Mouse (Mus musculus) MEL (cell line): ENCODE data around the gene Zfand2b. TPM values are rescaled to one million over a fixed set of nuclear protein-coding genes. Genes with fewer than 3 reads are reported as not detected.

Experiments
- DNase-seq: peaks from one replicate; pipeline ENCODE4 v3.0.0; 2011; ENCODE audit warnings: low read depth, low spot score
- H3K27ac ChIP-seq: 2 replicates; pipeline ENCODE4 v1.5.1; 2012; ENCODE audit warnings: low read depth, mild to moderate bottlenecking, control low read depth, low read length, moderate library complexity; ENCODE audit not compliant: control insufficient read depth
- H3K27me3 ChIP-seq, 2 experiments: fragments of 150-350 bp in 1 of 2; sonication (generic) in 1 of 2; 2 replicates each; pipeline ENCODE4 v1.6.1; 2012; ENCODE audit warnings: low read length in 2 of 2, mild to moderate bottlenecking in 2 of 2, improper control_type of control experiment in 1 of 2, moderate library complexity in 1 of 2; ENCODE audit not compliant: insufficient read depth in 2 of 2, control insufficient read depth in 1 of 2
- H3K36me3 ChIP-seq, 2 experiments: 2 replicates each; pipeline ENCODE4 v1.6.1; 2012 to 2014; ENCODE audit warnings: low read length in 2 of 2, improper control_type of control experiment in 1 of 2, inconsistent platforms in 1 of 2, mild to moderate bottlenecking in 1 of 2; ENCODE audit not compliant: insufficient read depth in 2 of 2, control insufficient read depth in 1 of 2
- H3K4me1 ChIP-seq, 2 experiments: fragments of 150-350 bp in 1 of 2; sonication (generic) in 1 of 2; 2 replicates each; pipeline ENCODE4 v1.6.1; 2012; ENCODE audit warnings: low read length in 2 of 2, improper control_type of control experiment in 1 of 2, mild to moderate bottlenecking in 1 of 2; ENCODE audit not compliant: insufficient read depth in 2 of 2, control insufficient read depth in 1 of 2
- H3K4me3 ChIP-seq, 2 experiments: fragments of 150-350 bp in 1 of 2; sonication (generic) in 1 of 2; 2 replicates each; pipeline ENCODE4 v1.5.1; 2012; ENCODE audit warnings: low read depth in 2 of 2, low read length in 2 of 2, mild to moderate bottlenecking in 2 of 2, moderate library complexity in 2 of 2, control low read depth in 1 of 2, improper control_type of control experiment in 1 of 2; ENCODE audit not compliant: control insufficient read depth in 1 of 2, insufficient read depth in 1 of 2
- H3K79me2 ChIP-seq: 2 replicates; pipeline ENCODE4 v1.6.1; 2012; ENCODE audit warnings: mild to moderate bottlenecking, low read length, moderate library complexity; ENCODE audit not compliant: control insufficient read depth, poor library complexity, insufficient read depth
- H3K9ac ChIP-seq: 2 replicates; pipeline ENCODE4 v1.6.1; 2012; ENCODE audit warnings: low read depth, mild to moderate bottlenecking, control low read depth, low read length, moderate library complexity; ENCODE audit not compliant: control insufficient read depth, poor library complexity, severe bottlenecking
- H3K9me3 ChIP-seq: fragments of 150-350 bp; sonication (generic); replicated peaks from 2 replicates; pipeline ENCODE4 v1.6.1; 2012; ENCODE audit warnings: mild to moderate bottlenecking, low read length, improper control_type of control experiment, moderate library complexity; ENCODE audit not compliant: insufficient read depth
- BHLHE40 ChIP-seq: IDR thresholded peaks from 2 replicates; pipeline ENCODE4 v1.6.1; 2012; ENCODE audit warnings: low read depth, mild to moderate bottlenecking, inconsistent platforms, low read length, improper control_type of control experiment, borderline replicate concordance
- CHD2 ChIP-seq: IDR thresholded peaks from 2 replicates; pipeline ENCODE4 v1.6.1; 2011; ENCODE audit warnings: low read length, improper control_type of control experiment
- E2F4 ChIP-seq: IDR thresholded peaks from 2 replicates; pipeline ENCODE4 v1.6.1; 2011; ENCODE audit warnings: low read depth, low read length, improper control_type of control experiment, borderline replicate concordance
- ELF1 ChIP-seq: IDR thresholded peaks from 2 replicates; pipeline ENCODE4 v1.6.1; 2014; ENCODE audit warnings: low read depth, mild to moderate bottlenecking, inconsistent platforms, low read length, improper control_type of control experiment, moderate library complexity
- EP300 ChIP-seq, 2 experiments: IDR thresholded peaks; 2 replicates each; pipeline ENCODE4 v1.6.1; 2011; ENCODE audit warnings: improper control_type of control experiment in 2 of 2, low read length in 2 of 2, low read depth in 1 of 2, mild to moderate bottlenecking in 1 of 2
- ETS1 ChIP-seq: IDR thresholded peaks from 2 replicates; pipeline ENCODE4 v1.6.1; 2012; ENCODE audit warnings: low read depth, mild to moderate bottlenecking, inconsistent platforms, low read length, improper control_type of control experiment, moderate library complexity
- GABPA ChIP-seq: IDR thresholded peaks from 2 replicates; pipeline ENCODE4 v1.6.1; 2012; ENCODE audit warnings: low read depth, mild to moderate bottlenecking, inconsistent platforms, low read length, improper control_type of control experiment, moderate library complexity
- MAFK ChIP-seq: IDR thresholded peaks from 2 replicates; pipeline ENCODE4 v1.6.1; 2011; ENCODE audit warnings: low read depth, mild to moderate bottlenecking, low read length, improper control_type of control experiment, borderline replicate concordance
- MAX ChIP-seq: IDR thresholded peaks from 2 replicates; pipeline ENCODE4 v1.6.1; 2011; ENCODE audit warnings: low read length, improper control_type of control experiment
- MYB ChIP-seq: IDR thresholded peaks from 2 replicates; pipeline ENCODE4 v1.6.1; 2011; ENCODE audit warnings: mild to moderate bottlenecking, low read depth, low read length, improper control_type of control experiment
- MYC ChIP-seq: IDR thresholded peaks from 2 replicates; pipeline ENCODE4 v1.6.1; 2011; ENCODE audit warnings: low read depth, mild to moderate bottlenecking, low read length, improper control_type of control experiment, moderate library complexity
- NRF1 ChIP-seq: IDR thresholded peaks from 2 replicates; pipeline ENCODE4 v1.6.1; 2014; ENCODE audit warnings: low read depth, mild to moderate bottlenecking, inconsistent platforms, low read length, improper control_type of control experiment, moderate library complexity; ENCODE audit not compliant: poor library complexity, insufficient read depth, severe bottlenecking
- POLR2A ChIP-seq, 2 experiments: IDR thresholded peaks; 2 replicates each; pipeline ENCODE4 v1.6.1; 2011 to 2012; ENCODE audit warnings: low read length in 2 of 2, mild to moderate bottlenecking in 2 of 2, control low read depth in 1 of 2, improper control_type of control experiment in 1 of 2, low read depth in 1 of 2, moderate library complexity in 1 of 2; ENCODE audit not compliant: control insufficient read depth in 1 of 2, insufficient read depth in 1 of 2, poor library complexity in 1 of 2
- POLR2AphosphoS2 ChIP-seq: IDR thresholded peaks from 2 replicates; pipeline ENCODE4 v1.6.1; 2011; ENCODE audit warnings: low read length, improper control_type of control experiment
- RAD21 ChIP-seq: IDR thresholded peaks from 2 replicates; pipeline ENCODE4 v1.6.1; 2011; ENCODE audit warnings: mild to moderate bottlenecking, low read depth, low read length, improper control_type of control experiment
- RCOR1 ChIP-seq: IDR thresholded peaks from 2 replicates; pipeline ENCODE4 v1.6.1; 2012; ENCODE audit warnings: low read depth, mild to moderate bottlenecking, inconsistent platforms, low read length, improper control_type of control experiment
- SIN3A ChIP-seq: IDR thresholded peaks from 2 replicates; pipeline ENCODE4 v1.6.1; 2012; ENCODE audit warnings: low read length, improper control_type of control experiment, inconsistent platforms
- SMC3 ChIP-seq: IDR thresholded peaks from 2 replicates; pipeline ENCODE4 v1.6.1; 2011; ENCODE audit warnings: low read depth, low read length, improper control_type of control experiment
- TAL1 ChIP-seq: IDR thresholded peaks from 2 replicates; pipeline ENCODE4 v1.6.1; 2012; ENCODE audit warnings: mild to moderate bottlenecking, inconsistent platforms, low read length, moderate library complexity, mixed read lengths
- TBP ChIP-seq: IDR thresholded peaks from 2 replicates; pipeline ENCODE4 v1.8.0; 2011; ENCODE audit warnings: low read depth, low read length, improper control_type of control experiment
- USF2 ChIP-seq, 2 experiments: IDR thresholded peaks; 2 replicates each; pipeline ENCODE4 v1.6.1; 2011 to 2012; ENCODE audit warnings: improper control_type of control experiment in 2 of 2, low read length in 2 of 2, borderline replicate concordance in 1 of 2, inconsistent platforms in 1 of 2, low read depth in 1 of 2, mild to moderate bottlenecking in 1 of 2; ENCODE audit not compliant: insufficient read depth in 1 of 2
- ZC3H11A ChIP-seq: IDR thresholded peaks from 2 replicates; pipeline ENCODE4 v1.6.1; 2012; ENCODE audit warnings: low read depth, mild to moderate bottlenecking, inconsistent platforms, low read length, improper control_type of control experiment
- ZKSCAN1 ChIP-seq: IDR thresholded peaks from 2 replicates; pipeline ENCODE4 v1.6.1; 2012; ENCODE audit warnings: low read depth, mild to moderate bottlenecking, inconsistent platforms, low read length, improper control_type of control experiment, moderate library complexity
- ZMIZ1 ChIP-seq: IDR thresholded peaks from 2 replicates; pipeline ENCODE4 v1.6.1; 2012; ENCODE audit warnings: low read depth, mild to moderate bottlenecking, inconsistent platforms, low read length, improper control_type of control experiment, moderate library complexity
- polyA plus RNA-seq, 2 experiments: library from polyadenylated mRNA; stranded (reverse) in 1 of 2; unstranded in 1 of 2; fragments of >175 nt in 1 of 2; fragments of >200 nt in 1 of 2; gene quantifications; 2 replicates each; pipeline versions ENCODE4 v1.2.1 to v1.2.4; 2012; ENCODE audit warnings: low replicate concordance in 2 of 2, low read depth in 1 of 2; ENCODE audit not compliant: insufficient read length in 2 of 2, insufficient read depth in 1 of 2, missing spikeins in 1 of 2
- total RNA-seq: library from RNA; depleted of rRNA; stranded (reverse); fragments of 300-350 nt; gene quantifications from 2 replicates; pipeline ENCODE4 v1.2.3, GENCODE M21; 2012

Gene Zfand2b
- total and polyA plus RNA-seq, 3 experiments: 15.0 to 18.3 TPM; not detected in 1

GRCm38 (mm10) chr1:75133421-75134207, 34.8 kb upstream of the Zfand2b start, which contains the start of gene Slc23a3:
Gene Slc23a3 (minus strand): TSS chr1:75133890.
- no peak within 1 kb of the TSS for H3K4me3 ChIP-seq
- no peaks in the 10 kb centered on the region for H3K9me3 ChIP-seq
- DNase-seq: no peak
- H3K36me3 ChIP-seq: peaks cover 4 to 24% of the 10 kb centered on the region in 2 experiments; a peak in 3 of 4 replicates
- H3K27ac ChIP-seq: no peak within 1 kb of the TSS
- TF ChIP-seq POLR2AphosphoS2 (no peak), ETS1 (no peak), POLR2A (IDR thresholded peaks at IDR 0.05; ENCODE audit: control insufficient read depth in 1 of 2, insufficient read depth in 1 of 2, low read depth in 1 of 2, low read length in 2 of 2, poor library complexity in 1 of 2) (no peak), ZC3H11A (no peak), RCOR1 (no peak)
- no peak within 1 kb of the TSS for H3K9ac ChIP-seq
- no peaks in the 10 kb centered on the region for H3K79me2 ChIP-seq
- peaks cover 14 to 31% of the 10 kb centered on the region in 2 experiments for H3K4me1 ChIP-seq
- H3K27me3 ChIP-seq: no peaks in the 10 kb centered on the region

GRCm38 (mm10) chr1:75136293-75136692, 32.2 kb upstream of the Zfand2b start:
- Histone ChIP-seq H3K4me1 (peaks cover 14 to 44% of the 10 kb centered on the region in 2 experiments), H3K36me3 (peaks cover 4 to 38% of the 10 kb centered on the region in 2 experiments; a peak in 3 of 4 replicates), H3K9ac (peak overlapping the region; percentile 48), H3K79me2 (peaks cover 17% of the 10 kb centered on the region), H3K9me3 (no peaks in the 10 kb centered on the region), H3K27me3 (no peaks in the 10 kb centered on the region), H3K4me3 (no peak overlapping the region), H3K27ac (peak overlapping the region; percentile 90)
- no peak for DNase-seq
- TF ChIP-seq RAD21: no peak
- TF ChIP-seq ZMIZ1: no peak

DNA sequence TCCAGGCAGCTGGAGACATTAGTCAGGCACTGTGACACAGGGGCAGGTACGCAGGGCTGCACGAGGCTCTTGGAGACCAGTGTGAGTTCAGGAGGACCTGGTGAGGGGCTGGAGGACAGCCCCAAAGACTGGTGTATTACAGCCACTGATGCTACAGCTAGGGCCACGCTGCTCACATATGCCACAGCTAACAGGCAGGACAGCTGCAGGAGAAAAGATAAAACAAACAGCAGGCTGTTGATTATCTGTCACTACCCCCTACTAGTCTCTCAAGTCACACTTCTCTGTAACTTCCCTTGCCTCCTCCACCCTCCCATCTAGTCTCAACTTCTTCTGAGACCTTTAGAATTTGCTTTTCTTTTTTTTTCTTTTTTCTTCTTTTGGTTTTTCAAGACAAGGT, 31.7 kb upstream of the Zfand2b start:
- peaks cover 21% of the 10 kb centered on the region for H3K79me2 ChIP-seq
- H3K9me3 ChIP-seq: no peaks in the 10 kb centered on the region
- no peaks in the 10 kb centered on the region for H3K27me3 ChIP-seq
- peak; percentile 89 for DNase-seq
- peak overlapping the region; percentile 51 for H3K9ac ChIP-seq
- H3K4me3 ChIP-seq: no peak overlapping the region
- peaks cover 14 to 44% of the 10 kb centered on the region in 2 experiments for H3K4me1 ChIP-seq
- H3K27ac ChIP-seq: peak overlapping the region; percentile 90
- H3K36me3 ChIP-seq: peaks cover 4 to 38% of the 10 kb centered on the region in 2 experiments; a peak in 3 of 4 replicates
- no peak for TF ChIP-seq USF2 (IDR thresholded peaks at IDR 0.05; ENCODE audit: borderline replicate concordance in 1 of 2, insufficient read depth in 1 of 2, low read depth in 1 of 2, low read length in 2 of 2)
- TF ChIP-seq CHD2: no peak
- TF ChIP-seq NRF1: no peak
- no peak for TF ChIP-seq RAD21
- TF ChIP-seq SIN3A: peak; percentile 97
- TF ChIP-seq RCOR1: peak; percentile 62; the same call in 1 of the 2 replicates
- TF ChIP-seq ZKSCAN1: no peak
- TF ChIP-seq GABPA: no peak
- TF ChIP-seq SMC3: no peak
- TF ChIP-seq MAX: peak; percentile 78
- TF ChIP-seq MYC: peak; percentile 96
- no peak for TF ChIP-seq E2F4
- TF ChIP-seq ZMIZ1: no peak
- peak; percentile 96 for TF ChIP-seq EP300 (IDR thresholded peaks at IDR 0.05; ENCODE audit: low read depth in 1 of 2, low read length in 2 of 2)
- TF ChIP-seq TBP: peak; percentile 59; the same call in 1 of the 2 replicates
- TF ChIP-seq ELF1: no peak
- no peak for TF ChIP-seq MAFK
- peak; percentile 99 for TF ChIP-seq ETS1
- peak; percentile 71; the same call in 1 of the 2 replicates for TF ChIP-seq BHLHE40
- TF ChIP-seq MYB: 0 out of 2 replicates have a peak, but pooled peaks have one; percentile 70
- peak; percentile 99 for TF ChIP-seq TAL1
